Mouse (Mus musculus): ENCODE measurements around the gene Pak4. TPM values are rescaled to one million over a fixed set of nuclear protein-coding genes. Genes with fewer than 3 reads are reported as not detected.

Pak4 gene
- polyA plus RNA-seq (2015; fragmentation: Nextera tagmentation; extraction: Ambion mirVana) = 23.3 and 32.3 TPM in 2 replicates

DNA sequence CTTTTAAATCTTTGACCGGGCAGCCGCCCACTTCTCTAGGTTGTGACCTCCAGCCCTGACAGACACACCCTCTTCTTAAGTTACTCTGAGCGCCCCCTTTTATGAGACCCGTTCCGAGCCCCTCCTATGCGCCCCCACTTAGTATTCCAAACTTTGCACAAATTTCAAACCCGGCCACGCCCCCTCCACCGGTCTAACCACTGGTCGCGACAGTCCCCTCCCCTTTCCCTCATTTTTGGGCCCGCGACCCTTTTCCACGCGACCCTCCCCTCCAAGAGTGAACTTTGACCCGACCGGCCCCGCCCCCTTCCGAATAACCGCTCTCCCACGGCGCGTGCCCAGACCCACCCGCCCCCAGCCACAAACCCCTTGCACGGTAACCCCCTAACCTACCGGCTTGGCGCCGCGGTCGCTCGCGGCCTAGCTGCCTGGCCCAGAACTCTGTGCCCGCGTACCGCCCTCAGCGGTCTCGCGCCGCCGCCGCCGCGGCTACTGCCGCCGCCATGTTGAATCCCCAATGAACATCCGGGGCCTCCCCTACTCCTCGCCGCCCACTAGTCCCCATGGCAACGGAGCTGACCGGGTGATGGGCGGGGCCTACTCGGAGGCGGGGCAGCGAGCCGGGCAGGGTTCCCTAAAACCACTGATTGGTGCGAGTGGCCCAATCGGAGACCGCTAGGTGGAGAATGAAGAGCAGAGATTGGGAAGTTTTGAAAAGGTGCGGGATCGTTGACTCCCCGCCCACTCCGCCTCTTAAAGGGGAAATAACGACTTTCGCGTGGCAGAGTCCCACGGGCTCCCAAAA is at the start of gene Pak4, which contains the start of gene Samd4b:
Gene Pak4 (minus strand): TSS at position 544 of the 805 bp plus-strand sequence.
Gene Samd4b (minus strand): TSS at position 503 of the 805 bp plus-strand sequence.
- H3K36me3 ChIP-seq = no peaks in the 10 kb centered on the region
- peaks cover 54% of the 10 kb centered on the region for H3K4me1 ChIP-seq (replicated peaks)
- peak within 1 kb of the TSS; percentile 86 for H3K4me2 ChIP-seq
- no peaks in the 10 kb centered on the region for H3K27me3 ChIP-seq
- peak; percentile 94 for ATAC-seq (replicated peaks; ENCODE audit: insufficient number of reproducible peaks, insufficient read depth, low FRiP score, low read depth)
- WGBS = under 1% methylated on average over 66 of the region's 66 CpGs
- H3K27ac ChIP-seq = peak within 1 kb of the TSS; percentile 75
- H3K4me3 ChIP-seq = peak within 1 kb of the TSS; percentile 81
- H3K9me3 ChIP-seq (replicated peaks) = no peaks in the 10 kb centered on the region
- peak within 1 kb of the TSS; percentile 73 for H3K9ac ChIP-seq

DNA sequence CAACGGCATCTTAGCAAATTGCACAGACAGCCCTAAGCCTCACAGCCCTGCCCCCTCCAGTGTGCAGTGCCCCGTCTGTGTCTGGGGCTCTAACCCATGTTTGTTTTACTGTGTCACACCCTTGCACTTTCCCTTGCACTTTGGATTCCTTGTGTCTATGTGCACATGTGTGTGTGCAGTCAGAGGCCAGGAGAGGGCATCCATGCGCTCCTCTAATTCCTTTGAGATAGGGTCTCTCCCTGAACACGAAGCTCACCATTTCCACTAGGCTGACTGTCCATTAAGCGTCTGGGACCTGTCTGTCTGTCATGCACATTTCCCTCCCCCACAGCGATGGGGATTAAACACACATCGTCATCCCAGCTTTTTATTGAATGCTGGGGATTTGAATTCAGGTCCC is 49.0 kb upstream of the Pak4 start:
- Histone ChIP-seq H3K4me3 (no peak overlapping the region), H3K9me3 (replicated peaks) (no peaks in the 10 kb centered on the region), H3K9ac (no peak overlapping the region), H3K27ac (no peak overlapping the region), H3K27me3 (no peaks in the 10 kb centered on the region), H3K36me3 (no peaks in the 10 kb centered on the region), H3K4me2 (no peak overlapping the region), H3K4me1 (replicated peaks) (no peaks in the 10 kb centered on the region)
- ATAC-seq (replicated peaks; ENCODE audit: insufficient number of reproducible peaks, insufficient read depth, low FRiP score, low read depth) = no peak
- WGBS = 53% methylated on average over 7 of the region's 7 CpGs

DNA sequence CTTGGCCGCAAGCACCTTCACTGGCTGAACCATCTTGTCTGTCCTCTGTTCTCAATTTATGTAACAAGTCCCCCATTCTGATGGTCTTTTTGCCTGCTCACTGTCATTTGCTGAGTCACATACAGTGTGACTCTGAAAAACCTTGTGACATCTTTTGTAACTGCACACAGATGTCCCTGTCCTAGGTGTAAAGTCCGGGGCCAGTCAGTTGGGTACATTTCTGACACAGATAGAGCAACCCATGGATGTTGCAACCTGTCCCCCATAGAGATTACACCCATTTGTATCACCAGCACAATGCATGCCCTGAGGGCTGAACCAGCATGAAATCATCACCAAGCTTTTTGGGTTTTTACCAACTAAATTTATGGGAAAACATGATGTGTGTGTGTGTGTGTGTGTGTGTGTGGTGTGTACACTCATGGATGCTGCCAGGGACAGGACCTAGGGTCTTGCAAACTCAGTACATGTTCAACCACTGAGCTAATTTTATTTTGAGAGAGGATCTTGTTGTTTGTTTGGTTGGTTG is 48.0 kb upstream of the Pak4 start:
- no peak overlapping the region for H3K4me3 ChIP-seq
- no peaks in the 10 kb centered on the region for H3K4me1 ChIP-seq (replicated peaks)
- no peaks in the 10 kb centered on the region for H3K36me3 ChIP-seq
- no peaks in the 10 kb centered on the region for H3K27me3 ChIP-seq
- ATAC-seq (replicated peaks; ENCODE audit: insufficient number of reproducible peaks, insufficient read depth, low FRiP score, low read depth) = no peak
- no peaks in the 10 kb centered on the region for H3K9me3 ChIP-seq (replicated peaks)
- no peak overlapping the region for H3K9ac ChIP-seq
- 85% methylated on average over 2 of the region's 2 CpGs for WGBS
- no peak overlapping the region for H3K4me2 ChIP-seq
- no peak overlapping the region for H3K27ac ChIP-seq

DNA sequence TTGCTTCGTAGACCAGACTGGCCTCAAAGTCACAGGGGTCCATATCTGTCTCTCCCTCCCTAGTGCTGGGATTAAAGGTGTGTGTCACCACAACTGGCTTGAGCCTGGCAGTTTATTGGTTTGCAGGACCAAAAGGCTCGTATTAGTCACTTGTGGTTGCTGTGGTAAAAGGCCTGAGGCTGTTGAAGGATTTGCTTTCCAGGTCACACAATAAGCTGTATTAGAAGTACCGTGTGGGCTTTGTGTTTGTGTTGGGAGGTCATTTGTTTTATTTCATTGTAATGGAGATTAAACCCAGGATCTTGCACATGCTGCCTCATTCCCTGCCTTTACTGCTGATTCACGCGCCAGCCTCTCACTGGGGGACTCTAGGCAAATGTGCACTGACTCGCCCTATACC is 47.4 kb upstream of the Pak4 start:
- no peaks in the 10 kb centered on the region for H3K9me3 ChIP-seq (replicated peaks)
- H3K27ac ChIP-seq = no peak overlapping the region
- H3K36me3 ChIP-seq = no peaks in the 10 kb centered on the region
- H3K4me2 ChIP-seq = no peak overlapping the region
- no peaks in the 10 kb centered on the region for H3K4me1 ChIP-seq (replicated peaks)
- ATAC-seq (replicated peaks; ENCODE audit: insufficient number of reproducible peaks, insufficient read depth, low FRiP score, low read depth) = no peak
- H3K4me3 ChIP-seq = no peak overlapping the region
- 73% methylated on average over 6 of the region's 6 CpGs for WGBS
- H3K9ac ChIP-seq = no peak overlapping the region
- no peaks in the 10 kb centered on the region for H3K27me3 ChIP-seq

DNA sequence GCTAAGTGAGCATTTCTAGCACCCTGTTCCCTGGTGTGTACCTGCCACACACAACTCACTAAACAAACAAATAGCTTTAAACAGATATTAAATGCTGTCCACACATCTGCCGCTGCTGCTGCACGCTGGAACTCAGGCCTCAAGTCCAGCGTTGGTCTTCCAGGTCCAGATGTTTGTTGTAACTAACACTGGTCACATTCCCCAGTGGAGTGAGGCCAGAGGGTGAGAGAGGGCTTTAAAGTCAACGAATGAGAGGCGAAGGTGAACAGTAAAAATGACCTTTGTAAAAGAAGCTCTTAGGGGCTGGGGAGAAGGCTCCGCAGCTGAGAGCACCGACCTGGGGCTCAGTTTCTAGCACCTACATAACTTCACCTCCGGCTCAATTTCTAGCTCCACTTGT is 43.6 kb upstream of the Pak4 start:
- Histone ChIP-seq H3K27ac (no peak overlapping the region), H3K36me3 (no peaks in the 10 kb centered on the region), H3K9me3 (replicated peaks) (no peaks in the 10 kb centered on the region), H3K4me2 (no peak overlapping the region), H3K27me3 (no peaks in the 10 kb centered on the region), H3K4me3 (no peak overlapping the region), H3K4me1 (replicated peaks) (no peaks in the 10 kb centered on the region), H3K9ac (no peak overlapping the region)
- no peak for ATAC-seq (replicated peaks; ENCODE audit: insufficient number of reproducible peaks, insufficient read depth, low FRiP score, low read depth)
- WGBS = 61% methylated on average over 8 of the region's 8 CpGs

DNA sequence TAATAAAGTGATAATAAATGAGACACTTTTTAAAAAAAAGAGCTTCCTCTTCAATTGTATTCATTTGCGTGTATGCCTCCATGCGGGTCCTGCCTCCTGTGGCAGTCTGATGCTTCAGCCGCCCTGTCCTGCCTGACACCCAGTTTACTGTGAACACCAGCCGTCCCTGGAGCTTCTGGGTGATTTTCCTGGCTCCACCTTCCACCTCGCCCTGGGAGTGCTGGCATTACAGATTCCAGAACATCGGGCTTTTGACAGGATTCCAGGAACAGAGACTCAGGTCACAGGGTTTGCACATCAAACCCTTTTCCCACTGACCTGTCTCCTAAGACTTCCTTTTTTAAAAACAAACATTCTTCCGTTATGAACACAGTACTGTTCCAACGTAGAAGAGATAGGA is 39.5 kb upstream of the Pak4 start:
- Histone ChIP-seq H3K4me1 (replicated peaks) (no peaks in the 10 kb centered on the region), H3K36me3 (no peaks in the 10 kb centered on the region), H3K27ac (no peak overlapping the region), H3K4me3 (no peak overlapping the region), H3K27me3 (peaks cover 5% of the 10 kb centered on the region; the same call in 1 of the 2 replicates), H3K9ac (no peak overlapping the region), H3K9me3 (replicated peaks) (no peaks in the 10 kb centered on the region), H3K4me2 (no peak overlapping the region)
- ATAC-seq (replicated peaks; ENCODE audit: insufficient number of reproducible peaks, insufficient read depth, low FRiP score, low read depth) = no peak
- WGBS = 9% methylated on average over 8 of the region's 8 CpGs

DNA sequence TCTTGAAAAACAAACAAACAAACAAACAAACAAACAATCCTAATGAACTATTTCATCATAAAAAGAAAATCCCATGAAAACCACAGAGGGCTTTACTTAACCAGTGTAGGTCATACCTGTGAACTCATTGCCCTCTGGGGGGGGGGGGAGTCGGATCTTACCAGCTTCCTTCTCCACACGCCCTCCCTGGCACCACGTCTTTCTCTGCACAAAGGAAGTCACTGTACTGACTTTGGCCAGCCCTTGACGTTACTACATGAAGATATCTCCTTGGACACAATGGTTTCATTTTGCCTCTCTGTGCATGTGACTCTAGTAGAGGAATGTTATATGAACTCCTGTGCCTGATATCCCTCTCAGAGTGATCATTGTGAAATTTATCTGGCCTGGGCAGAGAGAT is 36.1 kb upstream of the Pak4 start:
- H3K36me3 ChIP-seq = no peaks in the 10 kb centered on the region
- H3K4me3 ChIP-seq = no peak overlapping the region
- no peak for ATAC-seq (replicated peaks; ENCODE audit: insufficient number of reproducible peaks, insufficient read depth, low FRiP score, low read depth)
- no peak overlapping the region for H3K9ac ChIP-seq
- H3K27ac ChIP-seq = no peak overlapping the region
- H3K4me2 ChIP-seq = no peak overlapping the region
- H3K27me3 ChIP-seq = peaks cover 31% of the 10 kb centered on the region
- no peaks in the 10 kb centered on the region for H3K9me3 ChIP-seq (replicated peaks)
- peaks cover 8% of the 10 kb centered on the region for H3K4me1 ChIP-seq (replicated peaks)
- 56% methylated on average over 4 of the region's 4 CpGs for WGBS

DNA sequence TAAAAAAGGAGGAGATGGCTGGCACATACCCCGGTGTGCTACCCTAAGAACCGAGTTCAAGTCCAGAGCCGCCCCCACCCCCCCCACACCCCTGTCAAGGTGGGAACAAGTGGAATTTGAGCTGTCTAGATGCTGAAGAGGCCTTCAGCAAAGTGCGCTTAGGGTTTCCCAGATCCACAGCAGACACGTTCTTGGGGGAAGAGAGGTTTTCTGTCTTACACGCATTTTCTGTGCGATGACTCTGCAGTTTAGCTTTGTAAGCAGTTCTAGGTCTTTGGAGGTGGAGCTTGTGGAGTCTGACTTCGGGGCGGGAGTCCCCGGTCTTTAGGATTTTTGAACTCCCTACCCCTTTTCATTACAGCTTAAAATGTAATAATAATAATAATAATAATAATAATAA is 33.1 kb upstream of the Pak4 start, which contains the start of gene Acp7:
Gene Acp7 (minus strand): TSS at position 260 of the 400 bp plus-strand sequence.
- peaks cover 43% of the 10 kb centered on the region for H3K27me3 ChIP-seq
- 27% methylated on average over 10 of the region's 10 CpGs for WGBS

DNA sequence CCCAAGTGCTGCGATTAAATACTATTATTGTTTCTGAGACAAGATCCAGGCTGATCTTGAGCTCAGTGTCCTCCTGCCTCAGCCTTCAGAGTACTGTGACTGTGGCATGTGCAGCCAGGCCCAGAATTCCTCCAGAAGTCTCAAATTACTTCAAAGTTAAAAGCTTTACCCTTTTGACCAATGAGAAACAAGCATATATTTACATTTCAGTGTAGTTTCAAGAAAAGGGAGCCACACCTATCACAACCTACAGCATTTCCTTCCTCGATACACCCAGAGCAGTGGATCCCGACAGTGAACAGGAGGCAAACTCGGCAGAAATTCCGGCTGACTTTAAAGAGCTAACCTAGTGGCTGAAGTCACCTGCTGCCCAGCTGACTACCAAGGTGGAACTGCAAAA is 26.8 kb upstream of the Pak4 start:
- peaks cover 18% of the 10 kb centered on the region for H3K27me3 ChIP-seq
- no peak for ATAC-seq (replicated peaks; ENCODE audit: insufficient number of reproducible peaks, insufficient read depth, low FRiP score, low read depth)
- H3K4me1 ChIP-seq (replicated peaks) = no peaks in the 10 kb centered on the region
- H3K9me3 ChIP-seq (replicated peaks) = no peaks in the 10 kb centered on the region
- no peak overlapping the region for H3K4me3 ChIP-seq
- H3K9ac ChIP-seq = no peak overlapping the region
- H3K4me2 ChIP-seq = no peak overlapping the region
- H3K27ac ChIP-seq = no peak overlapping the region
- 70% methylated on average over 5 of the region's 5 CpGs for WGBS
- H3K36me3 ChIP-seq = no peaks in the 10 kb centered on the region

More for the DNA sequence above, 33.1 kb upstream of the Pak4 start, which contains the start of gene Acp7:
- Histone ChIP-seq H3K27ac (no peak within 1 kb of the TSS), H3K4me1 (replicated peaks) (peaks cover 8% of the 10 kb centered on the region), H3K4me3 (peak within 1 kb of the TSS; percentile 4; the same call in 1 of the 2 replicates), H3K36me3 (no peaks in the 10 kb centered on the region), H3K9me3 (replicated peaks) (no peaks in the 10 kb centered on the region), H3K4me2 (peak within 1 kb of the TSS; percentile 40), H3K9ac (no peak within 1 kb of the TSS)
- no peak for ATAC-seq (replicated peaks; ENCODE audit: insufficient number of reproducible peaks, insufficient read depth, low FRiP score, low read depth)

DNA sequence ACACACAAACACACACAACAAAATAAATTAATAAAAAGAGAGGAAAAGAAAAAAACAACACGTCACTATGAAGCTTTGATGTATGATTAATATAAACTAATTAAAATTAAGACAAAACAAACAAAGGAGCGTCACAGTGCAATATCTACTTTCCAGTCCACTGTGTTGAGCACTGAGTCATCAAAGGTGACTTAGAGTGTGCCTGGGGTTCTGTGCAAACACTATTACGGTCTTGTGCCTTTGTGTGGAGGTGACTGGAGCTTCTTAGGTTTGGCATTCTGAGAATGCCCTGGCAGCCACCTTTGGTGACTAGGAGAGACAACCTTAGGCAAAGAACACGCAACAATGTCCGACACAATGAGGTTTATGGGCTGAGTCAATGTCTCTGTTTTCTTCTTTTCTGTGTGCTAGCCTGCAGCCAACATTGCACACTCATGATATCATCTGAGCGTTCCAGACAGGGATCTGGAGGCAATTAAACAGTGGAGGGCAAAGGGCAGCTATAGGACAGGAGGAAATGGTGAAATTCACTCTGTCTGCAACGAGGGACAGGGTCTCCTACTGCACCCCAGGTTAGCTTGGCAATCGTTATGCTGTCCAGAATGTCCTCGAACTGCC is 21.2 kb upstream of the Pak4 start:
- Histone ChIP-seq H3K9me3 (replicated peaks) (no peaks in the 10 kb centered on the region), H3K4me2 (no peak overlapping the region), H3K4me3 (no peak overlapping the region), H3K4me1 (replicated peaks) (no peaks in the 10 kb centered on the region), H3K27me3 (no peaks in the 10 kb centered on the region), H3K9ac (no peak overlapping the region), H3K27ac (no peak overlapping the region), H3K36me3 (no peaks in the 10 kb centered on the region)
- no peak for ATAC-seq (replicated peaks; ENCODE audit: insufficient number of reproducible peaks, insufficient read depth, low FRiP score, low read depth)
- 63% methylated on average over 9 of the region's 9 CpGs for WGBS

DNA sequence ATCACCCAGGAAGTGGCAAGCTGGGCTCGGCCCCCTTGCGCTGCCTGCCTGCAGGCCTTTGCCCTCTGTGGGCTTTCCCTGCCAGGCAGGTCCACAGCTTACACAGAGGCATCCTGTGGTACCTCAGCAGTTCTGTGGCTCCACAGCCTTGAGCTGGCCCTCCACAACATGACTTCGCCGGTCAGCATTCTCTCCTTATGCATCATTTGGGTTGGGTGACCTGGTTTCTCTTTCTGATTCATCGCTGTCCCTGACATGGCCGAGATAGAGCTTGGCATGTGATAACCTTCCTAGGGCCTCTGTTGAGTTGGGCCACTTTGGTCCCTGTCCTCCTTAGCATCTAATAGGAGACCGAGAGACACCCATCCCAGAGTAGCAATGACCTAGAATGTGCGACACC is 8.0 kb upstream of the Pak4 start:
- no peak overlapping the region for H3K27ac ChIP-seq
- H3K27me3 ChIP-seq = no peaks in the 10 kb centered on the region
- no peaks in the 10 kb centered on the region for H3K36me3 ChIP-seq
- no peak overlapping the region for H3K4me3 ChIP-seq
- H3K4me2 ChIP-seq = no peak overlapping the region
- no peak for ATAC-seq (replicated peaks; ENCODE audit: insufficient number of reproducible peaks, insufficient read depth, low FRiP score, low read depth)
- H3K9me3 ChIP-seq (replicated peaks) = no peaks in the 10 kb centered on the region
- WGBS = 81% methylated on average over 8 of the region's 8 CpGs
- no peak overlapping the region for H3K9ac ChIP-seq
- peaks cover 6% of the 10 kb centered on the region; the same call in 1 of the 2 replicates for H3K4me1 ChIP-seq (replicated peaks)

Data from heart, embryonic 15.5 days (tissue).